Mouse (Mus musculus) bone marrow, adult 2 months (tissue): ENCODE data around the gene Atp8b5. TPM values are rescaled to one million over a fixed set of nuclear protein-coding genes. Genes with fewer than 3 reads are reported as not detected.

ENCODE experiments used
- H3K27ac ChIP-seq: fragments of 200-500 bp; 2 replicates; pipeline ENCODE4 v1.5.1; 2012; ENCODE audit warnings: low read depth, mild to moderate bottlenecking, control low read depth, inconsistent platforms, low read length; ENCODE audit not compliant: control insufficient read depth, poor library complexity, insufficient read depth
- H3K4me1 ChIP-seq: fragments of 200-500 bp; 2 replicates; pipeline ENCODE4 v1.6.1; 2011; ENCODE audit warnings: low read length; ENCODE audit not compliant: control insufficient read depth, insufficient read depth
- H3K4me3 ChIP-seq: fragments of 200-500 bp; replicated peaks from 2 replicates; pipeline ENCODE3; 2011; ENCODE audit warnings: mild to moderate bottlenecking, low read depth, low read length, control low read depth; ENCODE audit not compliant: control insufficient read depth
- CTCF ChIP-seq: fragments of 200-500 bp; IDR thresholded peaks from 2 replicates; pipeline ENCODE4 v1.5.1; 2011; ENCODE audit warnings: low read length, control low read depth; ENCODE audit not compliant: control insufficient read depth, insufficient read depth
- POLR2A ChIP-seq: fragments of 200-500 bp; IDR thresholded peaks from 2 replicates; pipeline ENCODE4 v1.6.1; 2011; ENCODE audit warnings: low read depth, mild to moderate bottlenecking, control low read depth, low read length, borderline replicate concordance; ENCODE audit not compliant: control insufficient read depth
- WGBS: fragments of 180-500 bp; shearing (Covaris S2); methylation state at CpG from one replicate; pipeline ENCODE4 v1.1.7; 2018; 5-methylcytosine and 5-hydroxymethylcytosine counted together
- polyA plus RNA-seq: library from polyadenylated mRNA; stranded (reverse); fragments of >200 nt; gene quantifications from 2 replicates; pipeline ENCODE4 v1.2.4, GENCODE M21; 2011; ENCODE audit warnings: low replicate concordance; ENCODE audit not compliant: missing spikeins, insufficient read depth, insufficient read length

Atp8b5 gene
- polyA plus RNA-seq, 1 experiment, result not detected

DNA sequence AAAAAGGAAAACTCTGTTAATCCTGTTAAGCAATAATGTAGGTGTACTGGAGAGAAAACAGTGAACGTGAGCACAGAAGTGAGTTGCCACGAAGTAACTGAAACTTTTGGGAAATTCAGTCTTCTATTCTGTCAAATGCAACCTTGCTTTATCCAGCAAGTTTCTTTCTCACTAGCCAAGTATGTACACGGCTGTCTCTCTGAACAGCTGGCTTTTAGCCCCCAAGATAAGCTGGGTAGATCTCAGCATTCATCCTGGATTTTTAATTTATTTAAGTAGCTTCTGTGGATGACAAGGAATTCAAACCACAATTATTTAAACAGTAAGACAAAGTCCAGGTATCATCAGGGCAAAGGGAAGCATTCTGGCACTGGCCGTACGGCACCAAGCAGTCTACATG lies 100.3 kb downstream of the Atp8b5 start:
- 55% methylated on average over 5 of the region's 5 CpGs for WGBS
- no peak overlapping the region for H3K27ac ChIP-seq
- TF ChIP-seq CTCF (no peak), POLR2A (no peak)
- H3K4me3 ChIP-seq, result no peak overlapping the region
- H3K4me1 ChIP-seq, result no peaks in the 10 kb centered on the region

DNA sequence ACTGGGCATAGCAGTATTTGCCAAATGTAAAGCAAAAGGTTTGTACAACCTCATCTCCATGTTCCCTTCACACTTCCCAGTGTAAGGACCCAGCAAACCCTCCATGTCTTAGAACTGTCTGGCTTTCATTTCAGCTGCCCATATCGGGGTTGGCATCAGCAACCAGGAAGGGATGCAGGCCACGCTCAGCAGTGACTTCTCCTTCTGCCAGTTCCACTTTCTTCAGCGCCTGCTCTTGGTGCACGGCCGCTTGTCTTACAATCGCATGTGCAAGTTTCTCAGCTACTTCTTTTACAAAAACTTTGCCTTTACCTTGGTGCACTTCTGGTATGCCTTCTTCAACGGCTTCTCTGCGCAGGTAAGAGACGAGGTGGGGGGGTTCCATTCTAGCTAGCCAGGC lies 100.8 kb downstream of the Atp8b5 start:
- Histone ChIP-seq H3K4me3 (no peak overlapping the region), H3K4me1 (no peaks in the 10 kb centered on the region), H3K27ac (no peak overlapping the region)
- no peak for TF ChIP-seq POLR2A
- no peak for TF ChIP-seq CTCF
- 23% methylated on average over 9 of the region's 9 CpGs for WGBS

DNA sequence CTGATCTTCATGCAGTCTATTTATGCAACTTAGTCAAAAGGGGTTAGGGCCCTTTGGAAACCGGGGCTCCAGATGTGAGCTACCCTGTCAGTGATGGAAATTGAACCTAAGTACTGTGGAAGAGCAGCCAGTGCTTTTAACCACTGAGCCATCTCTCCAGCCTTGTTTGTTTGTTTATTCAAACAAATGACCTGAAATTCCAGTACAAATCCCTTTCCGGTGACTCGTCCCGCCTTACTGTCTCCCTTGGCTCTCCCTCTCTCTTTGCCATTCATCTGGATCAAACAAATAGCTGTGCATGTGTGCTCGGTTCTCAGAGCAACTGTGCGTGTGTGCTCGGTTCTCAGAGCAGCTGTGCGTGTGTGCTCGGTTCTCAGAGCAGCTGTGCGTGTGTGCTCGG lies 104.4 kb downstream of the Atp8b5 start:
- H3K4me3 ChIP-seq, result no peak overlapping the region
- TF ChIP-seq POLR2A, result no peak
- no peak for TF ChIP-seq CTCF
- no peaks in the 10 kb centered on the region for H3K4me1 ChIP-seq
- 83% methylated on average over 11 of the region's 11 CpGs for WGBS
- no peak overlapping the region for H3K27ac ChIP-seq

DNA sequence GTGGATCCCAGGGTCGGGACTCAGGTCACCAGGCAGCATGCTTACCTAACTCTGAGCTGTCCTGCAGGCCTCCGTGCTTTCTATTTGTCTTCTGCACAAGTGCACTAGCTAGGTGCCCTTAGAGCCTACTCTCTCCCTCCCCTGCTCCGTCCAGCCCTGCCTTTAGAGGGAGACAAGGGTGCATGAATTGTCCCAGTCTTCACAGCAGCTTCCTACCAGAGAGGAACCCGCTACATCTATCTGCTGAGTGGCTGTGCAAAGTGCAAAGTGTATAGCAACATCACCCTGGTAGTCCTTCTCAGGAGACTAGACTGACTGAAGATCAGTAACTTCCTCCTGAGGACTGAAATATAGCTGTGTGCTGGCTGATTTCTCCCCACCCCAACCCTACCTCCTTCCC lies 105.2 kb downstream of the Atp8b5 start:
- 67% methylated on average over 4 of the region's 4 CpGs for WGBS
- Histone ChIP-seq H3K4me3 (no peak overlapping the region), H3K4me1 (no peaks in the 10 kb centered on the region), H3K27ac (no peak overlapping the region)
- TF ChIP-seq POLR2A, result no peak
- TF ChIP-seq CTCF, result no peak

DNA sequence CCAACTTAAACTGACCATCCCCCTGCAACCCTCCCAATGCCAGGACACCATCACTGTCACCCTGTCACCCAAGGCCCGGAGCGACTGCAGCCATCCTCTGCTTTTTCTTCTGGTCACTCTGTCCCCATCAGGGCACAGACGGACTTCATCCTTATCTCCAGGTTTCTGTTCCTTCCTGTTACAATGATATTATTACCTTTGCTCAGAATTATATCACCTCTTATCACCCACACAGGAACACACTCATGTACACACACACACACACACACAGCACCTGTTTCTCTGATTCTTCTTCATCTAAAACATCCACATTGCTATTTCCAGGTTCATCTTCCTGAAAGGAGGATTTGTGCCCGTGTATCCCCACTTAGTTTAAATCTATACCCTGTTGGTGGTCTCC lies 107.3 kb downstream of the Atp8b5 start:
- 63% methylated on average over 4 of the region's 4 CpGs for WGBS
- Histone ChIP-seq H3K4me3 (no peak overlapping the region), H3K27ac (no peak overlapping the region), H3K4me1 (no peaks in the 10 kb centered on the region)
- TF ChIP-seq CTCF, result no peak
- no peak for TF ChIP-seq POLR2A

DNA sequence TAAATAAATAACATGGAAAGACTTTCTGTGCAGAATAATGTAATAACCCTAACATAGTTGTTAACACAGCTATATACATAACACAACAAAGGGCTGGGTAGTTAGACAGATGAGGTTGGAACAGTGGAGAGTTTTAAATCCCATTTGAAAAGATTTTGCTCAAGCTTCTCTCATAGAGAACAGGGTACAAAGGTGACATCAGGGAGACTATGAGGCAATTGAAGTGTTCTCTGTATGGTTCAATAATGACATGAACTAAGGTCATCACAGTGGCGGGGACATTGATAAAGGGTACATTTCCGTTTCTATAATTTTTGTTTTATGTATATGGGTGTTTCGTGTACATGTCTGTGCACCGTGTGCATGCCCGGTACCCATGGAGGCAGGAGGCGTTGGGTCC lies 112.6 kb downstream of the Atp8b5 start:
- Histone ChIP-seq H3K4me3 (no peak overlapping the region), H3K27ac (no peak overlapping the region), H3K4me1 (no peaks in the 10 kb centered on the region)
- WGBS, result 81% methylated on average over 6 of the region's 6 CpGs
- TF ChIP-seq POLR2A, result no peak
- TF ChIP-seq CTCF, result no peak

DNA sequence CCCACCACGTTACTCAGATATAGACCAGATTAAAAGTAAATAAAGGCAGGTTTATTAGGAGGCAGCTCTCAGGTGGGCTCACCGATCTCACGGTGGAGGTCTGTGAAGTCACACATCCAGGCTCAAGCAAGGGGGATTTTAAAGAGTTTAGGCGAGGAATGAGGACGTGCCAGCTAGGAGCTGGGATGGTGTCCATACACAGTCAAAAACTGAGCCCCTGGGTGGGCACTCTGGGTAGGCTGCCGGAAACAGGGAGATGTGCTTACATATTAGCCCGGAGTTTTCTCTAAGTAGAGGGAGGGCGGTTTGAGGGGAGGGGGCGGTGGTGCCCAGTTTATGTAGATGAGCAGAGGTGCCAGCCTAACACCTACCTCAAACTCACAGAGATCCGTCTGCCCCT lies 114.0 kb downstream of the Atp8b5 start:
- TF ChIP-seq CTCF, result no peak
- no peak for TF ChIP-seq POLR2A
- Histone ChIP-seq H3K27ac (no peak overlapping the region), H3K4me1 (no peaks in the 10 kb centered on the region), H3K4me3 (no peak overlapping the region)
- 55% methylated on average over 10 of the region's 10 CpGs for WGBS

DNA sequence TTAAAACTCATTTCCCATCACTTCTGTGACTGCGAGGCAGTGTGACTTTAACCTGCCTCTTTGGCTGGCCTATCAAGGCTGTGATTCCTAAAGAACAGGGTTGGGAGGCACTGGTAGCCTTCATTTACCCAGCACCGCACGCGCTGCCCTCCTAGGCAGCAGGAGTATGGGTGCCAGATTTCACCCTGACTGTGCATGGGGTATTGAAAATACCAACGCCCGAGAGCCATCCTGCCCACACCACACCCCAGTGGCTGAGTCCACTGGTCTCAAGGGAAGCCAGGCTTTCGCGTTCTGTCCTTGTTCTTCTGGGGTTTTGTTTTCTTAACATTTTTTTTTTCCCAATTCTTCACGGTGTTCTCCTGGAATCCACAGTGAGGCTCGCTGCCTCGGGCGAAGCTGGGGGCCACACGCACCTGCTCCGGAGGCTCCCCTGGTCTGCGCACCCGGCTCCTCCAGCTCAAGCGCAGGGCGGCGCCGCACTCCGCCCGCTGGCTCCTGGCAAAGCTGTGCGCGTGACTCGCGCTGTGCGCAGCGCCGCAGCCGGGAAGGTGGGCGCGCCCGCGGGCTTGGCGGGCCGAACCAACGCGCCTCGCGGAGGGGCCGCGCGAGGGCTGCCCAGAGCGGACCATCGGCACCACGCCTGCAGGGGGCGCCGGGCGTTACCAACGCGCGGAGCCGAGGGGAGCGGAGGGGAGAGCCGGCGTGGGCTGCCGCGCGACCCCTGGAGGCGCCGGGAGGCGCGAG lies 114.6 kb downstream of the Atp8b5 start, which contains the start of gene Rusc2:
Gene Rusc2, plus strand, starts transcription at position 572 of the 747 bp plus-strand sequence.
- Histone ChIP-seq H3K27ac (no peak within 1 kb of the TSS; the same call in 1 of the 2 replicates), H3K4me1 (no peaks in the 10 kb centered on the region), H3K4me3 (peak within 1 kb of the TSS; percentile 31)
- WGBS, result under 1% methylated on average over 63 of the region's 63 CpGs
- TF ChIP-seq POLR2A (peak; percentile 24; the same call in 1 of the 2 replicates), CTCF (no peak)

DNA sequence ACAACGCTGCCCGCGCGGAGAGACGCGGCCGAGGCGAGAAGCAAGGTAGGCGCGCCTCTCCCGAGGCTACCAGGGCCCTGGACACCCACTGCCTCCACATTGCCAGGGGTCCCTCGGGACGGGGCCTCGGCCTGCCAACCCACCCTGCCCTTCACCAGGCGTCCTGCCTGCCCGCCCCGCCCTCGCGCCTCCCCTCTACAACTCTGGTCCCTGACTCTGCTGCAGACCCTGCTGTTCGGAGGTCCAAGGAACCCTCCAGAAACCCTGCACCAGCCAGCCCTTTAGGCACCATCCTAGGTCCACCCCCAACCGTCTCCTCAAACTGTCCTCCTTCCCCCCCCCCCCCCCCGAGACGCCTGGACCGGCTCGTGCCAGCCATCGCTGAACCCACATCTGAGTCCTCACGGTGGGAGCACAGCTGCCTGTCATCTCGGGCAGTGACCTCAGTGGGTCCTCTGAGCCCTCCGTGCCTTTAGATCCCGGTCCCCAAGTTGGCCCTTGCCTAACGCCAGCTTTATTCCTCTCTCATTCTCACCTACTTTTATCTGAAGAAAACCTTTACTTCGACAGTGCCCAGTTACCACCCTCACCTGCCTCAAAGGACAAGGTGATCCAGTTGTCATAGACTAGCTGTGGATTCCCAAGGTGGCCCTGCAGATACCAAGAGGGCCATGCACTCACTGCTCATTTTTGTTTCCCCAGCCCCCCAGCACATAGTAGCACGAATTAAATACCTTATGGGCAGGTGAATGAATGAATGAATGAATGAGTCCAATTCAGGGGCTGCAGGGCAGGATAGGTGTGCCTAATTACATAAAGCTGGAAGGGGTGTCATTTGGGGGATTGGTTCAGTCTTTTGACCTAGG lies 115.4 kb downstream of the Atp8b5 start:
- TF ChIP-seq POLR2A (no peak), CTCF (no peak)
- Histone ChIP-seq H3K4me1 (no peaks in the 10 kb centered on the region), H3K27ac (no peak overlapping the region; the same call in 1 of the 2 replicates), H3K4me3 (peak overlapping the region; percentile 10)
- WGBS, result 7% methylated on average over 32 of the region's 33 CpGs
